Mouse (Mus musculus) testis, postnatal 14 days (tissue): ENCODE results near the gene Ganab.
"Not testable (repeated sequence)": the region's sequence is repeated elsewhere in the genome, so short reads cannot be mapped to it uniquely, and the experiment has no call there.

Source experiments
- DNase-seq: peaks from one replicate; pipeline ENCODE4 v3.0.0; 2021; ENCODE audit warnings: low spot score

The Ganab gene

DNA sequence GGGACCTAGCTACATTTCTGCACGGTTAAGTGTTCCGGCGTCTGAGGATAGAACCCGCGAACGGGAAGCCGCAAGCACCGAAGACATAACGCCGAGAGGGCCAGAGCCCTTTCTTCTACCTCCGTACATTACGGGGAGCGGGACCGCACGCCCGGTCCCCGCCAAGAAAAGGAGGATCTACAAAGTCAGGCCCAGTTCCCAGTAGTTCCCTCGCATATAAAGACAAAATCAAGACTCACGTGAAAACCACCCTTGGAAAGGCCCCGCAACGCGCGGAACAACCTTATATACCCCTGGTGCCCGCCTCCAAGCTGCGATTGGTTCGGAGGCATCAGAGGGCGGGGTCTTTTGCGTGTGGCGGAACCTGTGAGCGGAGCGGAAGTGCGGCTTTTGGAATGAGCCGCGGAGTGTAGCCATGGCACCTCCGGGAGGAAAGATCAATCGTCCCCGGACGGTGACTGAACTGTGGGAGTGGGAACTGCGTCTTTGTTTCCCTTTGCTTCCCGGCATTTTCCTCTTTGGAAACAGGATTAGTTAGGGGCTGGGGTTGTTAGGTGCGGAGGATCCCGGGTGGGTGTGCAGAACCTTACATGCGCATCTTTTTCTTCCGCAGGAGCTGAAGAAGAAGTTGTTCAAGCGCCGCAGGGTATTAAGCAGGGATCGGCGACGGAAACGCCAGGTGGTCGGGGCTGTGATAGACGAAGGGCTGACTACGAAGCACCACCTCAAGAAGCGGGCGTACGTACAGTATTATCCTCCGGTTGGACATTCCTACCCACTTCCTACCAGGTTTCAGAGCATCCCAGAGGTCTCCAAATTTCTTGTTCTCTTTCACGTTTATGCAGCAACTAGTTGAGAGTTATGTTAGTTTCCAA lies 9.1 kb upstream of the Ganab start, which contains the start of the genes 1810009A15Rik and Gm49416:
Gene 1810009A15Rik, plus strand, starts transcription at position 343 of the 875 bp plus-strand sequence.
Gene Gm49416, plus strand, starts transcription at position 416 of the 875 bp plus-strand sequence.
- peak; percentile 95 for DNase-seq

DNA sequence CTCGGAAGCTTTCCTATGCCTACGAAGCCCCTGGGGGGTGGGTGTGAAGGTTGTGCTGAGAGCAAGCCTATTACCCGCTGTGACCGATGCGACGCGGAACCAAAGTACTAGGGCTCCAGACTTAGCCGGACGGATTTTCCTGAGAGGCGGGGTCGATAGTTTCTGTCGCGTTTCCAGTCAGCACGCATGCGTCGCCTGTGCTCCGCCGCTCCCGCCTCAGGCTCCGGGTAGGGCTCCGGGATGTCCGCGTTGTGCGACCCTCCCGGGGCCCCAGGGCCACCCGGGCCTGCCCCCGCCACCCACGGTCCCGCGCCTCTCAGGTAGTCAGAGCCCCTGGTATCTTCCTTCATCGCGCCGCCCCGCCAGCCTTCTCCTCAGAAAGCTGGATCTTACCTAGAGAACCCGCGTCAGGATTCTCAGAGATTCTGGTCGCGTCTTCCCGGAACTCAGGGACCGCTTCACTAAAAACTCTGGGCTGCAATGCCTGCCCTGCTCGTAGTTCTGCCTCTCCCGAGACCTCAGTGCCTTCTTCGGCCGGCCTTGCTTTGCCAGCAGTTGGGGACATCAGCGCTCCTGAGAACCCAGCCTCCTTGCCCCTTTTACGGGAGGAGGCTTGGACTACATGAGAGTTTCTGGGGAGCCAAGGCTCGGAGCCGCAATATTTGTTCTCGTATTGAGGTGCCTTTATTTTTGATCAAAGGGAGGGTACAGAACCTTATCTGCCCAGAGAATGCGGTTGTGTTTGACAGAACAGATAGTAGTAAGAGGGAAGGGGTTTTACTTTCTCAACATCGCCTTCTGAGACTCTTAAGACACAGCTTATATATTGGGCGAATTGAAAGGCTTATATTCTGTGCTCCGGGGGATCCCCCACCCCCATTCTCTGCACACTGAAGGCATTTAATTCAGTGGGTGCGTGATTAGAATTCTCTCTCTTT lies 4.8 kb upstream of the Ganab start, which contains the start of gene Ints5:
Gene Ints5, plus strand, starts transcription at position 177 of the 938 bp plus-strand sequence.
- peak; percentile 87 for DNase-seq

- no peak for DNase-seq
These were observed 2.4 kb upstream of the Ganab start for GRCm38 (mm10) chr19:8895397-8895960.

GRCm38 (mm10) chr19:8896231-8896630 lies 1.6 kb upstream of the Ganab start:
- DNase-seq: not testable (repeated sequence)

- peak; percentile 60 for DNase-seq
These were observed 533 bp upstream of the Ganab start for GRCm38 (mm10) chr19:8897211-8897864.

- no peak for DNase-seq
These were observed 705 bp downstream of the Ganab start for GRCm38 (mm10) chr19:8898576-8898975.

DNA sequence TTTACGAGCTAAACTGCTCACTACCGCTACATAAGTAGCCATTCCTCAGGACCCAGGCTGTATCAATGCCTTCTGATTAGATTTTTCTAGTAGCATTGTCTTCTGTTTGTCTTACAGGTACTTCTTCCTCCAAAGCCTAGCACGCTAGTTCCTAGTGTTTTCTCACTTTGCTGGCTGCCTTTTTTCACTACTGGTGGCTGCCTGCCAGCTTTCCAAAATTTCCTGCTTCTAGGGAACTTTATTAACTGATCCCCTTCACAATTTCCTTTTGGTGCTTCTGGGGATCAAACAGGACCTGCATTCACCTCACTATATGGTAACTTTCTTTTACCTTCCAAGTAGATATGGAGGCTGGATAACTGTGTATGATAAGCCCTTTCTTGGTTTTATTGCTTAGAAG lies 1.2 kb downstream of the Ganab start:
- DNase-seq: no peak

DNA sequence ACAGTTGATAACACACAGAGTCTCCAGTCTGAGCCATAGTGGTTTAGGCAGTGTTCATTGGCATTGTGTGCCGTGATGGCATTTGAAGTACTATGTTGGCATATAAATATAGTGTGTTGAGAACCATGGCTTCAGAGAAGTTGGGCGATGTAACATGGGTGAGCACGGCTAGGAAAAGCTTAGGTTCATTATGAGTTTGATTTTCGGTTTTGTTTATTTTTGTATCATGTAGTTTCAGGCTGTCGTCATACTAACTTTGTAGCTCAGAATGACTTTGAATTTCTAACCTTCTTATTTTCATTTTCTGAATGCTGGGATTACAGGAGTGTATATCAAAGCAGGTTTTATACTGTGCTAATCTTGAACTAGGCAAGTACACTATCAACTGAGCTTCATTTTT lies 5.5 kb downstream of the Ganab start:
- no peak for DNase-seq

DNA sequence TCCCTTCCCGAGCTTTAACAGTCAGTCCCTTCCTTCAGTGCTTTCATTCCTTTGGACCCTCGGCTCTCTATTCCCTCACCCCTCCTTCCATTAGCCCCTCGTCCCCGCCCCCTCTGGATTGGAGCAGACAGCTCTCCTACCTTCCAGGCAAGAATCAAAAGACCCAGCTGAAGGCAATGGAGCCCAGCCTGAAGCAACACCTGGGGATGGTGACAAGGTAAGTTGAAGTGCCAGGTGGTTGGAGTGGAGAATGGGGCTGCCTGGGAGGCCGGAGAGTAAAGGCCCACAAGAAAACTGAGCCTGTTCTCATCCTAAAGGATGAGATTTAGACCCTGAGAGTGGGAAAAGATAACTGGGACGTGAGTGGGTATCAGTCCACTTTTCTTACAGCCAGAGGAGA lies 10.7 kb downstream of the Ganab start:
- no peak for DNase-seq

GRCm38 (mm10) chr19:8911810-8912209 lies 13.9 kb downstream of the Ganab start:
- no peak for DNase-seq

- no peak for DNase-seq
These were observed 16.3 kb downstream of the Ganab start for GRCm38 (mm10) chr19:8914212-8914611.

GRCm38 (mm10) chr19:8919000-8919399 lies 21.1 kb downstream of the Ganab start:
- DNase-seq: no peak

DNA sequence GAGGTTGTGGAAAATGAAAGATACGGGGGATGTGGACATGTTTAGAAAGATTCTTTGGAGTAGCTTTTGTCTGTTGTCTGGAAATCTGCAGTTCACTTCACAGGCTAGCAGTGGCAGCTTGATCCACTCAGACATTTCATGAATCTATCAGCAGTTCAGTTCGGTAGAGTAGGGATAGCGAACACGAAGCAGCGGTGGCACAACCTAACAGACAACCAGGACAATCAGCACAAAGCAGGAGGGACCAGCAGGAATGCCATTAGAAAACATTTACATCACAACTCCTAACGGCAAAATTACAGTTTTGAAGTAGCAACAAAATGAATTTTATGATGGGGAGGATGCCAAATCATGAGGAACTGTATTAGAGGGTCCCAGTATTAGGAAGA lies 21.8 kb downstream of the Ganab start:
- DNase-seq: no peak

DNA sequence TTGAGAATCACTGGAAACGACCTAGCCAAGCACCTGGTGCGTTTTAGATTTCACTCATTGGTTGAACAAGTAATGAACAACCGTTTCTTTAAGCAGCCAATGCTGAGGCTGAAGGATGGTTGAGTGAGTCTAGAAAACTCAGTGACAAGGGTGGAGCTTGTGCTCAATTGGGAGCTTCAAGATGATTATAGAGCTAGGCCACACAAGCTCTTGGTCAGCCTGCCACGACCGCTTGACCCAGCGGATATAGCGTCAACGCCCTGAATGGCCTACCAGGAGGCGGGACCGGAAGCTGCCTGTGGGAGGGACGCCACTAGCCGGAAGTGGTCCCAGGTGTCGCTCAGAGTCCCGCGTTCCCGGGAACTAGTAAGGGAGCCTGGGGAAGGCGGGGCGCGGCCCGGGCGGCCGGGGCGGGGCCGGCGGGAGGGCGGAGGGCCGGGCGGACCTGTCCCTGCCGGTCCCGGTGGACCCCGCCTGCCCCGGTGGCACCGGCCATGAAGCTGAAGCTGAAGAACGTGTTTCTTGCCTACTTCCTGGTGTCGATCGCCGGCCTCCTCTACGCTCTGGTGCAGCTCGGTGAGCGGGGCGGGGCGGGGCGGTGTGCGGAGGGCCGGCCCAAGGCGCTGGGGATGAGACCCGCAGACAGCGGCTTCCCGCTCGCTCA lies 22.3 kb downstream of the Ganab start, which contains the start of gene B3gat3:
Gene B3gat3, plus strand, starts transcription at position 302 of the 664 bp plus-strand sequence.
- DNase-seq: peak; percentile 93

GRCm38 (mm10) chr19:8920836-8921291 lies 23.0 kb downstream of the Ganab start:
- DNase-seq: no peak

GRCm38 (mm10) chr19:8921741-8922140 lies 23.9 kb downstream of the Ganab start:
- no peak for DNase-seq

DNA sequence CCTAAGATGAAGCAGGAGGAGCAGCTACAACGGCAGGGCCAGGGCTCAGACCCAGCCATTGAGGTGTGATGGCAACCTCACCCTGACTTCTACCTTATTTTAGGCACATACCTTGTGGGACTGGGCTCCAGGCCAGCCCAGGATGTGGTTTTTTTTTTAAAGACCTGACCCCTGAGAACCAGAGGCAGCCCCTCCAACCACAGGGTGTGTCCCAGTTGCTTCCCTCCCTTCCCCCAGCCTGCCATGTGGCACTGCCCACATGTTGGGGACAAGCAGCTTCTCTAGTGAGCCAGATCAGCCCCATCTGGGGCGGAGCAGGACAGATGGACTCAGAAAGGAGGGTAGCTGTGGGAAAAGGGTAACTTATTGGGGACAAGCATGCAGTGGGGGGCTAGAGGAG lies 28.9 kb downstream of the Ganab start:
- DNase-seq: no peak

- DNase-seq: no peak
These were observed 30.1 kb downstream of the Ganab start for GRCm38 (mm10) chr19:8927891-8928525.

GRCm38 (mm10) chr19:8928689-8929223 lies 30.9 kb downstream of the Ganab start:
- no peak for DNase-seq
